Mouse (Mus musculus) neural tube, embryonic 12.5 days (tissue): ENCODE measurements around the gene Slc6a17. TPM values are rescaled to one million over a fixed set of nuclear protein-coding genes. Genes with fewer than 3 reads are reported as not detected.

Experiments used
- ATAC-seq: fragments of 200-750 bp; cut with Nextera tagmentation; 2 replicates; pipeline ENCODE4 v1.8.0; 2017; ENCODE audit warnings: low read depth, mild to moderate bottlenecking, moderate TSS enrichment, moderate library complexity; ENCODE audit not compliant: low FRiP score
- H3K27ac ChIP-seq: fragments of 300-500 bp; sonication (generic); 2 replicates; pipeline ENCODE4 v1.5.1; 2016
- H3K27me3 ChIP-seq: fragments of 300-500 bp; sonication (generic); replicated peaks from 2 replicates; pipeline ENCODE4 v1.6.1; 2016; ENCODE audit warnings: mild to moderate bottlenecking
- H3K36me3 ChIP-seq: fragments of 300-500 bp; sonication (generic); 2 replicates; pipeline ENCODE4 v1.6.1; 2016; ENCODE audit warnings: mild to moderate bottlenecking
- H3K4me1 ChIP-seq: fragments of 300-500 bp; sonication (generic); 2 replicates; pipeline ENCODE4 v1.6.1; 2016
- H3K4me2 ChIP-seq: fragments of 300-500 bp; sonication (generic); replicated peaks from 2 replicates; pipeline ENCODE4 v1.6.1; 2016; ENCODE audit warnings: mild to moderate bottlenecking
- H3K4me3 ChIP-seq: fragments of 300-500 bp; sonication (generic); 2 replicates; pipeline ENCODE4 v1.5.1; 2016
- H3K9ac ChIP-seq: fragments of 300-500 bp; sonication (generic); 2 replicates; pipeline ENCODE4 v1.6.1; 2016; ENCODE audit warnings: mild to moderate bottlenecking
- H3K9me3 ChIP-seq: fragments of 300-500 bp; sonication (generic); 2 replicates; pipeline ENCODE4 v1.6.1; 2016; ENCODE audit warnings: mild to moderate bottlenecking
- WGBS: fragments of 180-500 bp; shearing (Covaris S2); methylation state at CpG from one replicate; pipeline ENCODE4 v1.1.7; 2016; 5-methylcytosine and 5-hydroxymethylcytosine counted together
- polyA plus RNA-seq: library from polyadenylated mRNA; unstranded; fragments of >200 nt; fragmentation: Nextera tagmentation; extraction: Ambion mirVana; gene quantifications from 2 replicates; pipeline ENCODE4 v1.2.1, GENCODE M21; 2016

The Slc6a17 gene
- polyA plus RNA-seq, 1 experiment from 2014 or later = 3.3 TPM

DNA sequence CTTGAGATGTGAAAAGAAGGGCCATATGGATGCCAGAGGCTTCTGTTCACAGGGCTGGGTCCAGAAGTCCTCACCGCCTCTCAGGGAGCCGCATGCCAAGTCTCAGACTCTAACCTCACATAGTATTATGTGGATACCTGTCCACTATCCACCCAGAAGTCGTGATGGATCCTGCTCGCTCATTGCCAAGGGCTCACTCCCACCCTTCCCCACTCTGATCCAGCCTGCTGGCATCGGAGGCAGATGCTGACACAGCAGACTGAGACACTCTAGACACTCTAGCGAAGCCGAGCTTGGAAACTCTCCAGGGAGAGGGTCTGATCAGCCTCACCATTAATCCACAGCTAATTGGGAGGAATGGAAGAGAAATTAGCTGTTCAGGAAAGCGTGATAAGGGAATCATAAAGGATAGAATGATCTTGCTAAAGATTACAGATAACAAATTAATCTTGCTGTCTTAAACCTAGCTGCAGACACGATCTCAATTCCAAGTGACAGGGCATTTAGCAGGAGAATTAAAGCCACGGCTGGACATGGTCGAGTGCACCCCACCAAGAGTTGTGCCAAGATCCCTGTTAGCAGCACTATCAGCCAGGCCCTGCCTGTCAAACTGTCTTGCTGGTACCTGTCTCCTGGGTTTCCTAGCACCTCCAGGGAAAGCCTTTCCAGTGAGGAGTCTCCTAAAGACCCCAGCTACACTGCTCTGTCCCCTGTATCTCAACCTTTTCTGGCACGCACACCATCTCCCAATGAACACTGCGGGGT lies 21.6 kb downstream of the Slc6a17 start:
- Histone ChIP-seq H3K4me1 (peaks cover 8% of the 10 kb centered on the region), H3K36me3 (no peaks in the 10 kb centered on the region), H3K27ac (no peak overlapping the region), H3K27me3 (no peaks in the 10 kb centered on the region; the same call in 1 of the 2 replicates), H3K9ac (no peak overlapping the region), H3K4me3 (no peak overlapping the region), H3K9me3 (no peaks in the 10 kb centered on the region; the same call in 1 of the 2 replicates), H3K4me2 (no peak overlapping the region)
- ATAC-seq = peak; percentile 55
- WGBS = 72% methylated on average over 13 of the region's 13 CpGs

DNA sequence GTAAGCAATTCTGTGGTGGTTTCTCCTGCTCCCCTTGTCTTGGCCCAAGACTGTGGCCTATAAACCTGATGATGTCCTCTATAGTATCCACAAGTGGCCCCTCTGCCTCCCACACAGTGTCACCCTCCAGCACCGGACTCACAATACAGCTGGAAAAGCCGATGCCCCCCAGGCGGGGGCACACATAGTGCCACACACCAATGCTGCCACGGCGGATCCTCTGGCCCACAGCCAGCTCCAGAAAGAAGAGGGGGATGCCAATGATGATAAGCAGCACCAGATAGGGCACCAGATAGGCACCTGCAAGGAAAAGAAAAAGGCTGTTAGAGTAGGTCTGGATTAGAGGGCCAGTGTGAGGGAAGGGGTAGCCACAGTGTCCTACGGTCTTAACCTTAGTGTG lies 22.3 kb downstream of the Slc6a17 start:
- Histone ChIP-seq H3K4me3 (no peak overlapping the region), H3K4me1 (peaks cover 10% of the 10 kb centered on the region), H3K9ac (no peak overlapping the region), H3K4me2 (no peak overlapping the region), H3K9me3 (no peaks in the 10 kb centered on the region; the same call in 1 of the 2 replicates), H3K27me3 (no peaks in the 10 kb centered on the region; the same call in 1 of the 2 replicates), H3K36me3 (no peaks in the 10 kb centered on the region), H3K27ac (no peak overlapping the region)
- 88% methylated on average over 6 of the region's 6 CpGs for WGBS
- no peak for ATAC-seq

DNA sequence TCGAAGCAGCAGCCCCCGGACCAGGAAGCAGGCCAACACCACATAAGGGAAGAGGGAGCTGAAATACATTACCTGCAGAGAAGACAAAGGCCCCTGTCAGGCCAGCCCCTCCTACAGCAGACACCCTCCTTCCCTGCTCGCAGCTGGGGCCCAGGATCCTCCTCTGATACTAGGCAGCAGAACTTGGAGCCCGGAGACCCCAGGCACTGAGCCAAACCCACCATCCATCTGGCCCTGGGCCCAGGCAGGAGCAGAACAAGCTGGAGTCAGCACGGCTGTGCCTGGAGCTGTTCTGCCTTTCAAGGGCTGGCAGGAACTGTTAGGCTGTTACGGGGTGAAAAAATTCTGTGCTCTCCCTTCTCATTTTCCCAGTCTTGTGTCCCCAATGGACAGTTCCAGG lies 26.4 kb downstream of the Slc6a17 start:
- Histone ChIP-seq H3K27me3 (no peaks in the 10 kb centered on the region), H3K27ac (peak overlapping the region; percentile 32; the same call in 1 of the 2 replicates), H3K9me3 (no peaks in the 10 kb centered on the region), H3K4me3 (no peak overlapping the region), H3K4me1 (peaks cover 10% of the 10 kb centered on the region), H3K9ac (no peak overlapping the region), H3K4me2 (no peak overlapping the region), H3K36me3 (no peaks in the 10 kb centered on the region)
- 49% methylated on average over 6 of the region's 6 CpGs for WGBS
- ATAC-seq = peak; percentile 46

DNA sequence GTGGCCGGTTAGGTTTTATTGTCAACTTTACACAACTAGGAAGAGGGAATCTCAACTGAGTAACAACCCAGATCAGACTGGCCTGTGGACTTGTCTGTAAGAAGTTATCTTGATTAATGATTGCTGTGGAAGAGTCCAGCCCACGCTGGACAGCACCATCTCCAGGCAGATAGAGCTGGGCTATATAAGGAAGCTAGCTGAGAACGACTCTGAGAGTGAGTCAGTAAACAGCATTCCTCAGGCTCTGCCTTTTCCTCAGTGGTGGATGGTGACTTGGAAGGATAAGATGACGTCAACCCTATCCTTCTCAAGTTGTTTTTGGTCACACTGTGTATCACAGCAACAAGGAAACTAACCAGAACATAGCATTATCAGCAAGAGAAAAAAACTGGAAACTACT lies 29.2 kb downstream of the Slc6a17 start:
- Histone ChIP-seq H3K4me1 (peaks cover 10% of the 10 kb centered on the region), H3K4me2 (no peak overlapping the region), H3K27me3 (no peaks in the 10 kb centered on the region), H3K36me3 (no peaks in the 10 kb centered on the region), H3K9ac (no peak overlapping the region), H3K27ac (no peak overlapping the region), H3K9me3 (no peaks in the 10 kb centered on the region), H3K4me3 (no peak overlapping the region)
- WGBS = 57% methylated on average over 4 of the region's 4 CpGs
- no peak for ATAC-seq

DNA sequence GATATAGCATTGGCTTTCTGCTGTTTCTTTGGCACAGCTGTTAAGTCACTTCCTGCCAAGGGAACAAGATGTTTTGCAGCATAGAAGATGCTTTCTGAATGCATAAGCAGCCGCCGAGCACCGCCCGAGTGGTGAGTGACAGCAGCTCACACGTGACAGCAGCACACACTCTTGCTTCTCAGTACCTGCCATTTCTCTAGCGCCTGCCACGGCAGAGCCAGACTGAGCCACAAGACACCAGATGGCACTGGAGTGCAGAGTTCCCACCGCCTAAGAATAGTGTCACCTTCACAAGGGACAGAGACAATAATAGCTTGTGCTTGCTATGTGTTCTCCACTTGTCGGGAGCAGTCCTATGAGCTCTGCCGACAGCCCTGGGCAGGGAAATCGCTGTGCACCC lies 34.5 kb downstream of the Slc6a17 start:
- H3K4me2 ChIP-seq = no peak overlapping the region
- H3K9ac ChIP-seq = no peak overlapping the region
- H3K36me3 ChIP-seq = no peaks in the 10 kb centered on the region
- H3K4me1 ChIP-seq = no peaks in the 10 kb centered on the region; the same call in 1 of the 2 replicates
- peak; percentile 85 for ATAC-seq
- no peaks in the 10 kb centered on the region for H3K9me3 ChIP-seq
- no peaks in the 10 kb centered on the region for H3K27me3 ChIP-seq
- WGBS = 49% methylated on average over 11 of the region's 11 CpGs
- H3K4me3 ChIP-seq = no peak overlapping the region
- no peak overlapping the region for H3K27ac ChIP-seq

DNA sequence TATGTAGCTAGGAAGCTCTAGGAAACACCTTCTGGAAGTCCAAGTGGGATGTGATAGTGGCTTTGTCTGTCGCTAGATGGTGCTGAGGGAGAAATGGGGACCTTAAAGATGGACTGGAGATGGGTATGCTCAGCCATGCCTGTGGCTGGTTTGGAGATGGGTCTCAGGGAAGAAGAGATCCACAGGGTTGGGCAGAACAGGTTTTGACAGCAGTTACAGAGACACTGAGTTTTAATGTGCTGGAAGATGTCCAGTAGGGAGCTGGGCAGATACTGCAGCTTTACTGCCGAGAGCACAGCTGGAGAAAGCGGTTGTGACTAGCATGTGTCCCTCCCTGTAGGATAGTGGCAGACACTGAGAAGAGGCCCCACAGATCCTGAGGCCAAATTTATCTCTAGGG lies 37.2 kb downstream of the Slc6a17 start:
- ATAC-seq = no peak
- WGBS = 39% methylated on average over 3 of the region's 3 CpGs
- H3K9ac ChIP-seq = no peak overlapping the region

DNA sequence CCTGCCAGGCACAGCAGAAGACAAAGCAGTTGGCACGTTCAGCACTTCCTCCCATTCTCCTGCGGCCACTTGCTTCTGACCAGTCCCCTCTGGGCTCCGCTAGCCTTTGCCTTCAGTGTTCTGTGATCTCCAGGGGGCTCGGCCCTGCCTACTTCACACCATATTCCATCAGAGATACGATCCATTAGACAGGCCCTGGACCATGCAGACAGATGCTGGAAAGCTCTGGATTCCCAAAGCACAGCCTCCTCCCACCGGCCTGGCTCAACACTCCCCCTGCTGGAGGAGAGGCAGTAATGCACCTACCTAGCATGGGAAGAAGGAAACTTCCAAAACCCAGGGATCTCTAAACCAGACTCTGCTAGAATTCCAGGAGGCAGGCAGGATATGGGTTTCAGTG lies 45.6 kb downstream of the Slc6a17 start:
- peak; percentile 80 for ATAC-seq
- Histone ChIP-seq H3K36me3 (no peaks in the 10 kb centered on the region), H3K4me1 (no peaks in the 10 kb centered on the region), H3K4me2 (no peak overlapping the region), H3K9me3 (no peaks in the 10 kb centered on the region), H3K27me3 (0 out of 2 replicates have a peak, but pooled peaks cover 4% of the 10 kb centered on the region), H3K4me3 (no peak overlapping the region), H3K9ac (no peak overlapping the region), H3K27ac (no peak overlapping the region)
- 27% methylated on average over 6 of the region's 6 CpGs for WGBS

More for the DNA sequence above, 37.2 kb downstream of the Slc6a17 start:
- H3K27me3 ChIP-seq = no peaks in the 10 kb centered on the region
- H3K4me3 ChIP-seq = no peak overlapping the region
- H3K4me2 ChIP-seq = no peak overlapping the region
- H3K27ac ChIP-seq = no peak overlapping the region
- no peaks in the 10 kb centered on the region for H3K9me3 ChIP-seq
- no peaks in the 10 kb centered on the region for H3K36me3 ChIP-seq
- H3K4me1 ChIP-seq = no peaks in the 10 kb centered on the region; the same call in 1 of the 2 replicates

DNA sequence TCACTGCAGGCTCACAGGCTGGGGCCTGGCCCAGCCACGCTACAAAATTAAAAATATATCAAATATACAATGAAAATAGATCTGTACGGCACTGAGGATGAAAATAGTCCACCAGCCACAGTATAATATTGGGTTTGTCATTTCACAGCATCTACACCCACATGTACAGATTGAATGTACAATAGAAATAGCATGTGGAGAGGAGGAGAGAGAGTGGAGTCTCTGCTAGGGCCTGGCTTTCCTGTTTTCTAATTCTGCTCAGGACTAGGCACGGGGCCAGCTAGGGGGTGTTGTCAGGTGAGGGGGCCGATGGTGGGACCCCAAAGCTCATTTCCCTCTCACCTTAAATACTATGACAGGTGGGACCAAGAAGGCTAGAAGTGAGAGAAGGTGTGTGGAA lies 48.8 kb downstream of the Slc6a17 start:
- WGBS = 82% methylated on average over 4 of the region's 4 CpGs

DNA sequence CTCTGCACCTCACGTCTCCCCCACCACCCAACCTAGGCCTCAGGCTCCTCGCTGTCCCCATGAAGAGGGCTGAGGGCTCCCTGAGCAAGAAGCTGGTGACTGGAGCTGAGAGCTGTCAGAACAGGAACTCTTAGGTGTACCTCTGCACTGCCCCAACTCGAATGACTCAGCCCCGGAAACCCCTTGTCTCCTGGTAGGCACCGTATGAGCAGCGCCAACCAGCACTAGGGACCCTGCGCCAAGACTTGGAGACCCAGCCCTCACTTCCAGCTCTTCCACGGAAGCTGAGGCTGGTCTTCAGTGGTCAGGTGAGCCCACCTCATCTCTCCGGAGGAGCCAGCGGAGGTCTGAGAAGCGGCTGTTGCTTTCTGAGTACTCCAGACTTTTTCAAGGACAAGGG lies 49.7 kb downstream of the Slc6a17 start:
- Histone ChIP-seq H3K4me3 (no peak overlapping the region), H3K27me3 (peaks cover 9% of the 10 kb centered on the region; the same call in 1 of the 2 replicates), H3K4me1 (no peaks in the 10 kb centered on the region), H3K27ac (no peak overlapping the region), H3K9ac (no peak overlapping the region), H3K36me3 (no peaks in the 10 kb centered on the region), H3K9me3 (no peaks in the 10 kb centered on the region), H3K4me2 (no peak overlapping the region)
- ATAC-seq = no peak
- WGBS = 89% methylated on average over 11 of the region's 11 CpGs

More for the DNA sequence above, 48.8 kb downstream of the Slc6a17 start:
- peaks cover 4% of the 10 kb centered on the region; the same call in 1 of the 2 replicates for H3K27me3 ChIP-seq
- H3K36me3 ChIP-seq = no peaks in the 10 kb centered on the region
- no peak for ATAC-seq
- no peak overlapping the region for H3K27ac ChIP-seq
- no peaks in the 10 kb centered on the region for H3K4me1 ChIP-seq
- no peak overlapping the region for H3K9ac ChIP-seq
- no peak overlapping the region for H3K4me3 ChIP-seq
- no peaks in the 10 kb centered on the region for H3K9me3 ChIP-seq
- no peak overlapping the region for H3K4me2 ChIP-seq

DNA sequence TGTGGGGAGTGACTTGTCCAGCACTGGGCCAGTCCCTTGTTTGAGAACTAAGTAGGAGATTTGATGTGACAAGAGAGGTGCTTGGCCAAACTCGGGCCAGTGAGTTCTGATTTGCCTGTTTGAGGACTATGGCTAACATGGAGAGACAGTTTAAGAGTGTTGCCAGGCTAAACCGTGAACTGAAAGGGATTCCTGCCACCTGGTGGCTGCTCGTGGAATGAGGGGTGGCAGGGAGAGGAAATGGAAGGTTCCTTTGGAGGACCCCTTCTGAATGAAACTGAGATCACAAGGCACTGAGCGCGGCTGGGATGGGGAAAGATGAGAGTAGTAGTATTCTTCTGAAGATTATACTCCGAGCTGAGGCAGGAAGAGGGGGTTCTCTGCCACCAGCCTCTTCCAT lies 51.2 kb downstream of the Slc6a17 start:
- Histone ChIP-seq H3K9ac (no peak overlapping the region), H3K4me1 (no peaks in the 10 kb centered on the region), H3K9me3 (no peaks in the 10 kb centered on the region), H3K4me2 (no peak overlapping the region), H3K27me3 (peaks cover 19% of the 10 kb centered on the region), H3K27ac (no peak overlapping the region), H3K4me3 (no peak overlapping the region), H3K36me3 (no peaks in the 10 kb centered on the region)
- WGBS = 12% methylated on average over 6 of the region's 6 CpGs
- no peak; the same call in 1 of the 2 replicates for ATAC-seq

DNA sequence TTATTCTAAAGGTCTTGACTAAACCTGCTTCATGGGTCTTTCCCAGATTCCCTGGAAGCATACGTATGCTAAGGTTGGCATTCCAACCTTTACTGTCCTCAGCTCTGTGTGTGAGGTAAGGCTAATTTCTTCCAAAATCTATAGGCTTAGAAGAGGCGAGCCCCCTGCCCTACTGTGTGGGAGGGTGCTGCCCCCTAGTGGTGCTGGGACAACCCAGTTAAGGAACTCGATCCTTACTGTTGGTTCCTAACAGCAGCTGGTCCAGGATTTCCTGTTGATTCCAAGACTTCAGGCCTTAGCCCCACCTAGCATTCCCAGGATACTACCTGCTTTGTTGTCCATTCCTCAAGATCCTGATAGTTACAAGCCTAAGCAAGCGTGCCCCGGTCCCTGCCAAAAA lies 55.7 kb downstream of the Slc6a17 start:
- H3K4me1 ChIP-seq = peaks cover 23% of the 10 kb centered on the region
- ATAC-seq = no peak
- H3K9ac ChIP-seq = no peak overlapping the region
- no peaks in the 10 kb centered on the region for H3K36me3 ChIP-seq
- no peak overlapping the region for H3K27ac ChIP-seq
- no peak overlapping the region for H3K4me2 ChIP-seq
- WGBS = 15% methylated on average over 5 of the region's 5 CpGs
- H3K9me3 ChIP-seq = no peaks in the 10 kb centered on the region
- H3K27me3 ChIP-seq = peaks cover 59% of the 10 kb centered on the region
- H3K4me3 ChIP-seq = no peak overlapping the region

DNA sequence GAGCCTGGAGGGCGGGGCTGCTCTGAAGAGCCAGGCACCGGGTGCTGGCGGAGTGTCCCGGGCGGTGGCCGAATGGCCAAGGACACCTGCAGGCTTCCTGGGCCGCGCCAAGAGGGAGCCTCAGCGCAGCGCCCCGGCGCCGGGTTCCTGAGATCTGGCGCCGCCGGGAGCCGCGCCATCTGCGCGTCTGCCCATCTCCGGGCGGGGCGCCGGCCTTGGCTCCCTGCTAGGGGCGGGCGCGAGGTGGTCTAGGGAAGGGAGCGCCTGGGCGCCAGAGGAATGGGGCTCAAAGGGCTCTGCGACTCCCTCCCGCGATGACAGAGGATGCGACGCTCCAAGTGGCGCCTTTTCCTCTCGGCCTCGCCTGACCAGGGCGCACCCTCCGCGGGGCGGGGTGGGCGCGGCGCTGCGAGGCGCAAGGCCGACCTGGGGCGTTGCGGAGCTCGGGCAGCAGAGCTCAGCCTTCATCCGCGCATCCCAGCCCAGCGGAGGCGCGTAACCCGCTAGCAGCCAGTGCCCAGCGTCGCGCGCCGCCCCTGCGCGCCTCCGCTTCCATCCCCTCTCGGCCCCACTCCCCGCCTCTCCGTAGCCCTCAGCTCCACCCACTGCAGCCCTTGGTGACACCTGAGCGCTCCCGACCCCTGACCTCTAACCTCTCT lies 57.9 kb downstream of the Slc6a17 start:
- Histone ChIP-seq H3K27me3 (peaks cover 82% of the 10 kb centered on the region), H3K4me2 (peak overlapping the region; percentile 99), H3K27ac (no peak overlapping the region), H3K9ac (peak overlapping the region; percentile 54; the same call in 1 of the 2 replicates), H3K4me3 (peak overlapping the region; percentile 54), H3K4me1 (peaks cover 23% of the 10 kb centered on the region), H3K36me3 (no peaks in the 10 kb centered on the region), H3K9me3 (no peaks in the 10 kb centered on the region)
- peak; percentile 63 for ATAC-seq
- WGBS = under 1% methylated on average over 66 of the region's 69 CpGs
